Mouse (Mus musculus) brain, embryonic 18.5 days (tissue): Measurements from ENCODE around the gene Baz1a.
"Not testable (repeated sequence)": the region's sequence is repeated elsewhere in the genome, so short reads cannot be mapped to it uniquely, and the experiment has no call there.

ENCODE experiments used
- DNase-seq: peaks from one replicate; pipeline ENCODE4 v3.0.0-alpha.2; 2012; ENCODE audit warnings: low read depth, low spot score

The Baz1a gene

DNA sequence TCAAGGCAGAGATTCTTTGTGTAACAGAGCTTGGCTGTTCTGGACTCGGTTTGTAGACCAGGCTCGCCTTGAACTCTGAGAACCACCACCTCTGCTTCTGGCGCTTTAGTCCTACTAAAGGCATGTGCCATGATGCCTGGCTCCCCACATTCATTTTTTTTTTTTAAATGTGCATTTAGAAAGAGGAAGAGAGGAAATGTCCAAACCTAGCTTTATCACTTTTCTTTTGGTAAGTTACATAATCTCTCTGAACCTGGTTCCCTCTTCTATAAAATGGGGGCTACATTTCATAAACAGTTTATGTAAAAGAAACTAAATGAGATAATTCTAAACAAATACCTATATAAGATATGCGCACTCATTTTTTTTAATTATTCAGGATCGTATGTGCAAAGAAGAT is 33.2 kb downstream of the Baz1a start:
- DNase-seq, result no peak

DNA sequence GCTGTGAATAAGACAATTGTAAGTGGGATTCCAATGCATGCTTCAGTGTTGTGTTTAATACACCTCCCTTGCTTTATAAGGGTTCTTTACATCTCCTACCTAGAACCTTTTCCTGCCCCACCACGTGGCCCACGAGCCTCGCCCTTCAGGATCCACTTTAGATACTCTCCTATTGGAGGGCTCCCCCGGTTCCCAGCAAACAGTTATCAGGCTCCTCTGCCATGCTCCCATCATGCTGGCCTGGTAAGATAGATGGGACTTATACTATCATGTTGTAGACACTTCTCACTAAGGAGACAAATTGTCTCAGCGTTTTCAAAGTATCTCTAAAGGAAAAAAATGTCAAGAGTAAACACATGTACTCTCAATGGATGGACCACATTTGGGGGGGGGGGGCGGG is 33.6 kb downstream of the Baz1a start:
- DNase-seq, result no peak

GRCm38 (mm10) chr12:54969033-54969432 is 45.1 kb downstream of the Baz1a start:
- DNase-seq, result no peak

- no peak for DNase-seq
Observed at GRCm38 (mm10) chr12:54965532-54966160, 48.5 kb downstream of the Baz1a start.

DNA sequence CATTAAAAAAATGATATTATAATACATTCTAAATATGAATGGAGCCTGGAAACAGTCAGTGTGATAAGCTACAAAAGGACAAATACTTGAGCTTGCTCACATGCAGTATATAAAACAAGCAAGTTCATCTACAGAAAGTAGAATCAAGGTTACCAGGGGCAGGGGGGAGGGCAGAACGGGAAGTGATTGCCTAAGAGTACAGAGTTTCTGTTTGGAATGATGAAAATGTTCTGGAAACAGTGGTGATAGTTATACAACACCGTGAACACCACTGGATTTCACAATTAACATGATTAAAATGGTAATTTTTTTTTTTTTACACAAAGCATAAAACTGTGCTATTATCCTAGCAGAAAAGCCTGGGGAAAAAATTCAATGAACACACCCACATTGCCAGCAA is 54.6 kb downstream of the Baz1a start:
- no peak for DNase-seq

GRCm38 (mm10) chr12:54956974-54957373 is 57.2 kb downstream of the Baz1a start:
- no peak for DNase-seq

DNA sequence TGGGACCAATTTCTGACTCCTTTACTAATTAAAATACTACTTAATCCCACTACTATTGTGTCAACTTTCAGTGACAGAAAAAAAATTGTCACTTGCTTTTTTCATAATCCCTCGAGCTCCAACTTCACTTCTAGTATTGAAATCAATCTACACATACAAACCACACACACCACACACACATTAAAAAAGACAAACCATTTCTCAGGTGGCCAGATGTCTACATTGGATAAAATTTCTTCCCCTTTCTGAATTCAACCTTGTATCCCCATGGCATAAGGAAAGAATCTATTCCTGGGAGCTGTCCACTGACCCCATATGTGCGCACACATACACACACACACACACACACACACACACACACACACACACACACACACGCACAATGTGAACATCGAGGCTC is 57.7 kb downstream of the Baz1a start:
- DNase-seq, result no peak

GRCm38 (mm10) chr12:54946116-54946515 is 68.0 kb downstream of the Baz1a start:
- DNase-seq, result no peak

GRCm38 (mm10) chr12:54942586-54943157 is 71.5 kb downstream of the Baz1a start:
- not testable (repeated sequence) for DNase-seq

DNA sequence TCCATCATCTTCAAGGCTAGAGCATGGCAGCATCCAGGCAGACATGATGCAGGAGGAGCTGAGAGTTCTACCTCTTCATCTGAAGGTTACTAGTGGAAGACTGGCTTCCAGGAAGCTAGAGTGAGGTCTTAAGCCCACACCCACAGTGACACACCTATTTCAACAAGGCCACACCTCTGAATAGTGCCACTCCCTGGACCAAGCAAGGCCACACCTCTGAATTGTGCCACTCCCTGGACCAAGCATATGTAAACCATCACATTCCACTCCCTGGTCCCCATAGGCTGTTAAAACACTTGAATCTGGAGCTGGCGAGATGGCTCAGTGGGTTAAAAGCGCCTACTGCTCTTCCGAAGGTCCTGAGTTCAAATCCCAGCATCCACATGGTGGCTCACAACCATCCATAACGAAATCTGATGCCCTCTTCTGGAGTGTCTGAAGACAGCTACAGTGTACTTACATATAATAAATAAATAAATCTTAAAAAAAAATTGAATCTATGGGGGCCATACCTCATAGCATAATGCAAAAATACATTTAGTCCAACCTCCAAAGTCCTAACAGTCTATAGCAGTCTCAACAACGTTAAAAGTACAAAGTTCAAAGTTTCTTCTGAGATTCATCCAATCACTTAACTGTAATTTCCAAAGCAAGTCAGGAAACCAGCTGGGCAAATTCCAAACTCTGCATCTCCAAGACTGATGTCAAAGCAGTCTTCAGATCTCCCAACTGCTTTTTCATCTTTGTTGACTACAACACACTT is 76.4 kb downstream of the Baz1a start:
- DNase-seq, result not testable (repeated sequence)

DNA sequence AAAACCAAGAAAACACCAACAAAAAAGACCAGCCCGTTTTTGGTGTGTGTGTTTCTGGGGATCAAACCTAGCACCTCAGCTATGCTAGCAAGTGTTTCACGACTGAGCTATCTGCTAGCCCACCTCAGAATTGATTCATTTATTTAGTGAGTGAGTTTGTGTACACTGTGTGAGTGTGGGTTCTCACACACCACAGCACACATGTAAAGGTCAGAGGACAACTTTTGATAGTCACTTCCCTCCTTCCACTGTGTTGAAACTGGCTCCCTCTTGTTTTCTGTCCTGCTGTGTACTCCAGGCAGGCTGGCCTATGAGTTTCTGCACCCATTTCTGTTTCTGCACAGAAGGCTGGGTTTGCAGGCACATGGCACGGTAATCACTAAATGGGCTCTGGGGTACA is 103.8 kb downstream of the Baz1a start:
- no peak for DNase-seq

GRCm38 (mm10) chr12:54892559-54892958 is 121.6 kb downstream of the Baz1a start:
- not testable (repeated sequence) for DNase-seq

DNA sequence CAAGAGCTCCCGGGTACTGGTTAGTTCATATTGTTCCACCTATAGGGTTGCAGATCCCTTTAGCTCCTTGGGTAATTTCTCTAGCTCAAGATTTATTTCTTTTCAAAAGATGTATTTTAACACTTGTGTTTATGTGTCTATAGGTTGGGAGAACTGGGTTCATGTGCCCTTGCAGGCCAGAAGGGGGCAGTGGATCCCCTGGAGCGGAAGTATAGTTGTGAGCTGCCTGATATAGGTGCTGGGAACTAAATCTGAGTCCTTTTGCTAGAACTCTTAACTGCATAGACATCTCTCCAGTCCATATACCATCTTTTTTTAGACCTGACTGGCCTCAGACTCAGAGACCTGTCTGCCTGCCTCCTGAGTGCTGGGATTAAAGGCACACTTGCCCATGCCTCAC is 123.7 kb downstream of the Baz1a start:
- DNase-seq, result no peak

GRCm38 (mm10) chr12:54887580-54888127 is 126.5 kb downstream of the Baz1a start:
- no peak for DNase-seq

GRCm38 (mm10) chr12:54879630-54880029 is 134.5 kb downstream of the Baz1a start:
- no peak for DNase-seq

- DNase-seq, result no peak
Observed at GRCm38 (mm10) chr12:54879211-54879610, 134.9 kb downstream of the Baz1a start.

DNA sequence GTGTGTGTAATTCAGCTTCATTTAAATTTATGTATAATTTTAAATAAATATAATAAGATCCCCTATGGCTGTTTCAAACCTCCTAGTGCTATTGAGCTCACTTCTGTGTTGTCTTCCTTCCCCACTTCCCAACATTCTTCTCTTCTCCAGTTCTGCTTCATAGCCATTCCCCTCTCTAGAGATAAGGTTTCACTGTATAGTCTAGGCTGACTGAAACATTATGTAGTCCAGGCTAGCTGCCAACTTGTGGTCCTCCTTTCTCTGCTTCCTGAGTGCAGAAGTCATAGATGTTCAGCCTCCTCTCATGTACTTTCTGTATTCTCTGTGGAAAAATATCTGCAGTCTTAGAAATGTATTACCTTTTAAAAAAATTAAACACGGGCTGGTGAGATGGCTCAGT is 136.3 kb downstream of the Baz1a start:
- DNase-seq, result no peak

DNA sequence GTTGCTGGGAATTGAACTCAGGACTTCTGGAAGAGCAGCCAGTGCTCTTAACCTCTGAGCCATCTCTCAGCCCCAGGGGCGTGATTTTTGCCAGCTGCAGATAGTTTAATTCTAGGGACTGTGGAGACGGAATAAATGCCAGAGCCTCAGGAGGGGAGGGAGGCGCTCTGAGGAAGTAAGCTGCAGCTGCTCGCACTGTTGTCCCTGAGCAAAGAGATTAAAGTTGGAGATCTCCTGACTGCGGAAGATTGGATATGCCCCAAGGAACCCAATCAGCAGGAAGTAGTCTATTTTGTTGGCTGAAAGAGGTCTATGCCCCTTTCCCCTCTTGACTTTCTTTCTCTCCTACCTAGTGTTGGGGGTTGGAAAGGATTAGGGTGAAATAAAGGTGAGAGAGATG is 137.3 kb downstream of the Baz1a start:
- DNase-seq, result no peak

- no peak for DNase-seq
Observed at GRCm38 (mm10) chr12:54874711-54875110, 139.4 kb downstream of the Baz1a start.

DNA sequence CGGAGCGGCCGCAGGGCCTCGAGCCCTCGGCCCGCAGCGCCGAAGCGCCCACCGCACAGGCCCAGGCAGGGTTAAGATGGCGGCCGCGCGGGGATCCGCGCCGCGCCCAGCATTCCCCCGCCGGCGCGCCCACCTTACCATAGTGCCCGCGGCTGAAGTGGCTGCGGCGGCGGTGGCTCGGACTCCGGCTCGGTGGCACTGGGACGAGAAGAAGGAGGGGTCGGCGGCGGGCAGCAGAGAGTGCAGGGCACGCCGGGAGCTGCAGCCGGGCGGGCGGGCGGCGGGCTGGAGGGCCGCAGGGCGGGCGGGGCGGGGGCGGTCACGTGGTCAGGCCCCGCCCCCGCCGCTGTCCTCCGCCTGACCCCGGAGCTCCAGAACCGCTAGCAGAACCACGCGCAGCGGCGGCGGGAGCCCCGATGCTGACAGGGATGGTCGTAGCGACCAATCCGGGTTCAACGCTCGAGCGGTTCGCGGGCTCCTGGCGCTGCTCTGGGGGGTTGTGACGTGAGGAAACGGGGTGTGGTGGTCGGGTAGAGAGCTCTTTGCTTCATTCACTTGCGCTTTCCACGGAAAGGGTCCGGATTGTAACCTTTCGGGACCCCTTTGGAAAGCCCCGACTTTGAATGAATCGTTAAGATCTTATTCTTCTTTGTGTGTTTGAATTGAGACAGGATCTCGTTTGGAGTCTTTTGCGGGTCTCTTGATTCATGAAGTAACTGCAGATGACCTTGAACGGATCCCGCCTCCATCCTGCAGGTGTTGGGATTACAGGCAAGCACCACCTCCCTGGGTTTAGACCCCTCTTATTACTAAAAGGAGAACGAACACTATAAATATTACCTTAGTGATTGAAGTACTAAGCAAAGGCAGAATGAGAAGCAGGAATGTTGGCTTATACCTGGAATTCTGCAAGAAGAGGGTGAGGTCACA is 151.3 kb downstream of the Baz1a start, which contains the start of gene Cfl2:
TSS of gene Cfl2 (minus strand) at position 272 of the 930 bp plus-strand sequence.
- DNase-seq, result peak; percentile 64

- DNase-seq, result peak; percentile 32
Observed at GRCm38 (mm10) chr12:54861991-54862605, 152.1 kb downstream of the Baz1a start.
